Mouse (Mus musculus) neutrophil, adult 65 days (primary cell): ENCODE results near the gene Thap4. TPM values are rescaled to one million over a fixed set of nuclear protein-coding genes. Genes with fewer than 3 reads are reported as not detected.

Experiments used
- total RNA-seq: library from RNA; stranded (reverse); gene quantifications from 2 replicates; pipeline ENCODE4 v1.2.4, GENCODE M21; 2023

Thap4 gene
- total RNA-seq: 27.1 and 29.3 TPM in 2 replicates

DNA sequence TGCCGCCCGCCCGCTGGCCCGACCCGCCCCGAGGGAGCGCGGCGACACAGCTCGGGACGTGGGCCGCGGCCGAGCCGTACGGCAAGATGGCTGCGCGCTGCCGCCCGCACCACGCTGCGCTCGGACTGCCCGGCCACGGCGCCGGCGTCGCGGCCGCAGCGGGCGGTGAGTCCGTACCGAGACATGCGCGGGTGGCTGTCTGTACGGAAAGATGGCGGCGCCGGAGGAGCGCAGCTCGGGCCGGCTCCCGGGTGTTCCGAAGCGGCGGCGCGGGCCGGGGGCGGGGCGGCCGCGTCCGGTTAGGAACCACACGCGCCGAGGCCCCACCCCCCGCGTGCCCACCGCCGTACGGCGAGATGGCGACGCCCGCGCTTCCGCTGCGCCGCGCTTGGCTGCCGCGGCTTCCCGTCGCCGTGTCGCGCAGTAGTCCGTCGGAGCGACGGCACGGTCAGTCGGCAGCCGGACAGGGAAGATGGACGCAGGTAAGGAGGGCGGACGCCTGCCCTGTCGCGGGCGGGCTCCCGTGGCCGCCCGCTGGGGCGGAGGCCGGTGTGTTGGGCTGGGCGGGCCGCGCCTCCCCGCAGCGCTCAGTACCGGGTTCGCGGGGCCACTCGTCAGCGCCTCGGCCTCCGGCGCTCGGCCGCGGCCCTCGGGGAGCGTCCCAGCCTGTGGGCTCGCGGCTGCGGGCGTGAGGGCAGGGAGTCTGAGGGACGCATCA, at the start of gene Thap4:
TSS of gene Thap4 (minus strand) at position 292 of the 718 bp plus-strand sequence.

GRCm38 (mm10) chr1:93803556-93804507, 49.2 kb upstream of the Thap4 start, which contains the start of gene Ing5:
Gene Ing5 (plus strand): TSS chr1:93803965.

GRCm38 (mm10) chr1:93801741-93802238, 47.1 kb upstream of the Thap4 start, which contains the start of gene Dtymk:
Gene Dtymk (minus strand): TSS chr1:93801934.

DNA sequence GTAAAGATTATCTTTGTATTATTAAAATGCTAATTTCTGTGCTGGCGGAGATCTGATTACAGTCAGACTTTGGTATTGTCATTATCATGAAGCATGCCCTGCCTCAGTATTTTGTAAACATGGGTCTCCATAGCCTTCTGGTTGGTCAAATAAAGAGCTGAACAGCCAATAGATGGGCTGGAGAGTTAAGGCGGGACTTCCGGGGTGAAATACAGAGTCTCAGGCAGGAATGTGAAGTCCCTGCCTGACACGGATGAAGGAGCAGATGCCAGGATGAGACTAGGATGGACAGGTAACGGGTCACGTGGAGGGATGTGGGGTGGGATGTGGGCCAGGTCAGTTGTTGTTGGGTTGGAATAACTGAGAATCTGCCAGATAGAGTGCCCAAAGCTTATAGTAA, 3.4 kb downstream of the Thap4 start, which contains the start of gene Atg4b:
TSS of gene Atg4b (plus strand) at position 211 of the 400 bp plus-strand sequence.

DNA sequence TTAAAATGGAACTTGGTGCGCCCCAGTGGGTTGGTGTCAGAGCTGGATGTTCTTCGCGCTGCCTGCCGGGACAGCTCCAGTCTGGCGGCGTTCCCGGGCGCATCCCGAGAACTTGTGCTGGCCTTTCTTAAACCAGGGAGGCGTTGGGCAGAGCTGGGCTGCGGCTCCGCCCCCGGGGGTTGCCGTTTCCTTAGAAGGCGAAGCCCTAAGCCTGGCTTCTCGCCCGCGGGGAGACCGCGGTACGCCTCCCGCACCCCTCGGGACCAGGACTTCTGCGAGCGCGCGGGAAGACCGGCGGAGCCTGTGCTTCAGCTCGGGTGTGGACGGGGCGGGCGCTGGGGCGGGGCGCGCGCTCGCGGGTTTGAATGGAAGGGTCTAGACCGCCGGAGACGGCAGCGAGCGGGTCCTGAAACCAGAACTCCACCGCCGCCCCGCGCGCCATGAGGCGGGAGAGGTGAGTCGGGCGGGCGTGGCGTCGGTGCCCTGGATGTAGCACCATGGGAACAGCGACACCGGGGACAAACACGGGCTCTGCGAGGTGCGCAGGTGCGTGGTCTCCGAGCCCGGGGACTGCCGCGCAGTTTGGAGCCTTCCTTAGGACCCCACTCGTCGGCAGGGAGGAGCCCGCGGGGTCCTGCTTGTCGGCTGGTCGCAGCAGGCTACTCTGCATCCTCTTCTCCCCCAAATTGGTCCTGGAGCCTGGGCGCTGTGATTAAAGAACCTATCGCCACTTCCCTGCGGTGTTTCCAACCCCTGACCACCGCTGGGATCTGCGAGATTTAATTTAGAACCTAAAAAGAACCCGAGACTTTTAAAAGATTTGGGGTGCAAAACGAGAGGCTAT, 69.0 kb downstream of the Thap4 start, which contains the start of gene Bok:
TSS of gene Bok (plus strand) at position 260 of the 844 bp plus-strand sequence.

GRCm38 (mm10) chr1:93658559-93658958, 96.1 kb downstream of the Thap4 start, which contains the start of gene Stk25:
Gene Stk25 (minus strand): TSS chr1:93658659.

Other genes starting within 250 kb of the Thap4 start
- 1.1 and 1.5 TPM in 2 replicates for gene Farp2, start 242.8 kb downstream of the Thap4 start, total RNA-seq
- 27.6 and 31.9 TPM in 2 replicates for gene Stk25, start 96.2 kb downstream of the Thap4 start, total RNA-seq
- not detected in 2 replicates for gene Bok, start 69.2 kb downstream of the Thap4 start, total RNA-seq
- 74.6 and 112 TPM in 2 replicates for gene Atg4b, start 3.4 kb downstream of the Thap4 start, total RNA-seq
- 28.1 and 38.4 TPM in 2 replicates for gene Dtymk, start 47.1 kb upstream of the Thap4 start, total RNA-seq
- gene Ing5, start 49.1 kb upstream of the Thap4 start, total RNA-seq: 33.9 and 43.8 TPM in 2 replicates
- 15.4 and 23.4 TPM in 2 replicates for gene D2hgdh, start 70.0 kb upstream of the Thap4 start, total RNA-seq
- gene Gal3st2, start 106.4 kb upstream of the Thap4 start, total RNA-seq: 0.25 and 0.44 TPM in 2 replicates
- gene Gal3st2b, start 163.4 kb upstream of the Thap4 start, total RNA-seq: 0.47 TPM in 1 of 2 replicates, not detected in the other
- 0.09 and 0.11 TPM in 2 replicates for gene Gal3st2c, start 235.6 kb upstream of the Thap4 start, total RNA-seq